17 mouse cellular contexts compared by ENCODE assay signal in the genomic region with DNA sequence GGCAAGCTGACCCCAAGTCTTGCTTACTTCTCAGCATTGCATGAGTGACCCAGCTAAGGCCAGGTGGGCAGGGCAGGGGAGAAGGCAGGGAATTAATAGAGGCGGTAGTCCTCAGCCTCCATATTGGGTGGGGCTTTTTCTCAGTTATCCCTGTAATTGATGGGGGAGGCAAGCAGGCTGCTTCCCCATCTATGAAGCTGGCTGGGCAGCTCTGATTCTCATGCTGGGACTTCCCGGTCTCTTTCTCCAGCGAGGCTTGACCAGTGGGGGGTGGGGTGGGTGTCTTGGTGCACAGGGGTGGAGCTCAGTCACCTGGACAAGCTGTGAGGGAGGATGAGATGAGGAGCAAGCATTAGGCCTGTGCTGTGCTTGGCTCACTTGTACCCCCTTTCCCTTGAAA. TPM values are rescaled to one million over a fixed set of nuclear protein-coding genes. Genes with fewer than 3 reads are reported as not detected.
DNase-seq lines count a peak whose midpoint lies in the region; ATAC-seq lines count a peak whose summit lies in the region.
"Had no signal": no experiment of that assay in that cellular context is flagged by ENCODE, and none has a peak within 500 bp of the region (broad histone marks: within the 10 kb centered on the region; RNA-seq: fewer than 3 reads in every experiment).

No protein-coding gene starts in this region.

- 40% methylated on average over 3 of the region's 3 CpGs for WGBS in forebrain, embryonic 15.5 days
- 28% methylated on average over 3 of the region's 3 CpGs for WGBS in midbrain, embryonic 11.5 days

- H3K27me3 ChIP-seq in forebrain, embryonic 15.5 days, result no peaks in the 10 kb centered on the region
- peaks cover 5% of the 10 kb centered on the region; the same call in 1 of the 2 replicates for H3K27me3 ChIP-seq in midbrain, embryonic 11.5 days (ENCODE audit: control insufficient read depth, insufficient read depth, low read length)

- peaks cover 66% of the 10 kb centered on the region for H3K4me1 ChIP-seq in forebrain, embryonic 15.5 days
- H3K4me1 ChIP-seq in midbrain, embryonic 11.5 days (ENCODE audit: control insufficient read depth, insufficient read depth, low read length), result peaks cover 35% of the 10 kb centered on the region

- H3K27ac ChIP-seq in forebrain, embryonic 15.5 days (replicated peaks), result peak overlapping the region; percentile 90; the same call in 1 of the 2 replicates
- H3K27ac ChIP-seq in midbrain, embryonic 11.5 days (ENCODE audit: low read depth, low read length), result no peak overlapping the region
- H3K27ac ChIP-seq: limb, embryonic 13.5 days had no signal

- H3K36me3 ChIP-seq in forebrain, embryonic 15.5 days, result 0 out of 2 replicates have a peak, but pooled peaks cover 3% of the 10 kb centered on the region
- H3K36me3 ChIP-seq in midbrain, embryonic 11.5 days (ENCODE audit: control insufficient read depth, insufficient read depth, low read length), result no peaks in the 10 kb centered on the region
- H3K36me3 ChIP-seq: limb, embryonic 13.5 days had no signal

- 0 out of 2 replicates have a peak overlapping the region, but pooled peaks have one; percentile 19 for H3K9ac ChIP-seq in forebrain, embryonic 15.5 days (replicated peaks)
- H3K9ac ChIP-seq in midbrain, embryonic 11.5 days (ENCODE audit: low read length), result no peak overlapping the region
- H3K9ac ChIP-seq: lung, embryonic 14.5 days had no signal

- ATAC-seq in cerebellum, adult (ENCODE audit: insufficient number of reproducible peaks, low FRiP score, low TSS enrichment), result no peak
- no peak for ATAC-seq in forebrain, embryonic 15.5 days (replicated peaks)
- ATAC-seq in midbrain, embryonic 11.5 days (ENCODE audit: low FRiP score), result no peak
- ATAC-seq: activated CD4-positive, CD25-positive, alpha-beta regulatory T cell, adult 4 months had no signal

- DNase-seq in cerebellum, adult 9-11 months, result peak; percentile 60
- peak; percentile 24 for DNase-seq in A20 (ENCODE audit: low read depth, low spot score)
- DNase-seq in midbrain, embryonic 11.5 days (ENCODE audit: low spot score, missing footprints), result no peak
- no peak for DNase-seq in embryo, embryonic 9.5 days (ENCODE audit: extremely low spot score)
- DNase-seq in spleen, postnatal 14 days (ENCODE audit: low spot score in 2 of 2), result no peak
- no peak for DNase-seq in adrenal gland, postnatal 14 days
- DNase-seq: heart, postnatal 14 days; kidney, adult 18-20 months; layer of hippocampus, adult 9-11 months; lung, embryonic 14.5 days had no signal

- H3K4me3 ChIP-seq in forebrain, embryonic 15.5 days, result peak overlapping the region; percentile 5; the same call in 1 of the 2 replicates
- H3K4me3 ChIP-seq in midbrain, embryonic 11.5 days (ENCODE audit: low read depth, low read length), result no peak overlapping the region

- peak overlapping the region; percentile 68 for H3K4me2 ChIP-seq in forebrain, embryonic 15.5 days (replicated peaks)
- H3K4me2 ChIP-seq in midbrain, embryonic 11.5 days, result peak overlapping the region; percentile 85; the same call in 1 of the 2 replicates
- H3K4me2 ChIP-seq: lung, embryonic 14.5 days had no signal

- no peaks in the 10 kb centered on the region for H3K9me3 ChIP-seq in forebrain, embryonic 15.5 days
- no peaks in the 10 kb centered on the region for H3K9me3 ChIP-seq in midbrain, embryonic 11.5 days (ENCODE audit: control insufficient read depth, low read length)
- H3K9me3 ChIP-seq: limb, embryonic 13.5 days; megakaryocyte, embryonic 14.5 days had no signal

RNA-seq across cellular contexts. Expression of a gene that starts 2.0 kb away (rescaled TPM):
- polyA plus RNA-seq in forebrain, embryonic 15.5 days (2015; fragmentation: Nextera tagmentation; extraction: Ambion mirVana), result 25.2 and 25.9 TPM in 2 replicates
- 1.6 and 2.1 TPM in 2 replicates for polyA plus RNA-seq in midbrain, embryonic 11.5 days (2014; fragmentation: Nextera tagmentation; extraction: Ambion mirVana)
- total RNA-seq in adrenal gland, postnatal 14 days (2021), result 1.6 and 2.3 TPM in 2 replicates

RNA-seq across cellular contexts. Expression of a gene that starts 4.2 kb away (rescaled TPM):
- polyA plus RNA-seq in forebrain, embryonic 15.5 days (2015; fragmentation: Nextera tagmentation; extraction: Ambion mirVana), result 15.3 and 15.7 TPM in 2 replicates
- 7.8 and 7.9 TPM in 2 replicates for polyA plus RNA-seq in midbrain, embryonic 11.5 days (2014; fragmentation: Nextera tagmentation; extraction: Ambion mirVana)
- 21.4 and 26.1 TPM in 2 replicates for total RNA-seq in adrenal gland, postnatal 14 days (2021)
- polyA plus RNA-seq: activated CD4-positive, CD25-positive, alpha-beta regulatory T cell, adult 4 months had no signal

RNA-seq across cellular contexts. Expression of a gene that starts 21.7 kb away (rescaled TPM):
- polyA plus RNA-seq in forebrain, embryonic 15.5 days (2015; fragmentation: Nextera tagmentation; extraction: Ambion mirVana), result 0.23 and 1.8 TPM in 2 replicates
- polyA plus RNA-seq in midbrain, embryonic 11.5 days (2014; fragmentation: Nextera tagmentation; extraction: Ambion mirVana), result 3.8 TPM in 2 replicates
- 9.4 and 9.5 TPM in 2 replicates for total RNA-seq in adrenal gland, postnatal 14 days (2021)
- total RNA-seq: granulocyte monocyte progenitor cell, adult 5-6 weeks had no signal
- polyA plus RNA-seq: testis, adult 2 months had no signal

RNA-seq across cellular contexts. Expression of a gene that starts 26.2 kb away (rescaled TPM):
- 0.15 TPM in 1 of 2 replicates, not detected in the other for polyA plus RNA-seq in forebrain, embryonic 15.5 days (2015; fragmentation: Nextera tagmentation; extraction: Ambion mirVana)
- polyA plus RNA-seq in midbrain, embryonic 11.5 days (2014; fragmentation: Nextera tagmentation; extraction: Ambion mirVana), result not detected in 2 replicates
- 1.4 and 13.0 TPM in 2 replicates for total RNA-seq in adrenal gland, postnatal 14 days (2021)
- polyA plus RNA-seq: lung, embryonic 14.5 days had no signal

RNA-seq across cellular contexts. Expression of a gene that starts 32.5 kb away (rescaled TPM):
- 100 and 106 TPM in 2 replicates for polyA plus RNA-seq in forebrain, embryonic 15.5 days (2015; fragmentation: Nextera tagmentation; extraction: Ambion mirVana)
- 225 and 244 TPM in 2 replicates for polyA plus RNA-seq in midbrain, embryonic 11.5 days (2014; fragmentation: Nextera tagmentation; extraction: Ambion mirVana)
- total RNA-seq in adrenal gland, postnatal 14 days (2021), result 22.2 and 26.1 TPM in 2 replicates

Comparison
In these comparisons a context has a peak if more than half of its experiments do, and no peak if none do; other contexts are left out.
1. DNase-seq: peak in cerebellum, adult 9-11 months (single experiment) and A20 (single experiment); none in midbrain, embryonic 11.5 days (single experiment), embryo, embryonic 9.5 days (single experiment), spleen, postnatal 14 days (0 of 2) and adrenal gland, postnatal 14 days (single experiment).